Mouse (Mus musculus) limb, embryonic 15.5 days (tissue): ENCODE results near the gene Prl3d2. TPM values are rescaled to one million over a fixed set of nuclear protein-coding genes. Genes with fewer than 3 reads are reported as not detected.
"Not testable (repeated sequence)": the region's sequence is repeated elsewhere in the genome, so short reads cannot be mapped to it uniquely, and the experiment has no call there.

Source experiments
- ATAC-seq: fragments of 200-750 bp; cut with Nextera tagmentation; 2 replicates; pipeline ENCODE4 v1.8.0; 2017; ENCODE audit warnings: low read depth, moderate TSS enrichment; ENCODE audit not compliant: insufficient number of reproducible peaks, low FRiP score, low TSS enrichment
- H3K27ac ChIP-seq: fragments of 300-500 bp; sonication (generic); 2 replicates; pipeline ENCODE4 v1.5.1; 2015; ENCODE audit warnings: moderate library complexity, mild to moderate bottlenecking, inconsistent platforms
- H3K27me3 ChIP-seq: fragments of 300-500 bp; sonication (generic); 2 replicates; pipeline ENCODE4 v1.6.1; 2015; ENCODE audit warnings: inconsistent platforms
- H3K36me3 ChIP-seq: fragments of 300-500 bp; sonication (generic); 2 replicates; pipeline ENCODE4 v1.6.1; 2015; ENCODE audit warnings: inconsistent platforms
- H3K4me1 ChIP-seq: fragments of 300-500 bp; sonication (generic); 2 replicates; pipeline ENCODE4 v1.6.1; 2015; ENCODE audit warnings: inconsistent platforms
- H3K4me2 ChIP-seq: fragments of 300-500 bp; sonication (generic); 2 replicates; pipeline ENCODE4 v1.6.1; 2015; ENCODE audit warnings: mild to moderate bottlenecking, inconsistent platforms
- H3K4me3 ChIP-seq: fragments of 300-500 bp; sonication (generic); 2 replicates; pipeline ENCODE4 v1.5.1; 2015; ENCODE audit warnings: mild to moderate bottlenecking, inconsistent platforms
- H3K9ac ChIP-seq: fragments of 300-500 bp; sonication (generic); 2 replicates; pipeline ENCODE4 v1.6.1; 2015; ENCODE audit warnings: inconsistent platforms
- H3K9me3 ChIP-seq: fragments of 300-500 bp; sonication (generic); 2 replicates; pipeline ENCODE4 v1.6.1; 2016; ENCODE audit warnings: inconsistent platforms
- WGBS: fragments of 180-500 bp; shearing (Covaris S2); methylation state at CpG from one replicate; pipeline ENCODE4 v1.1.7; 2015; 5-methylcytosine and 5-hydroxymethylcytosine counted together
- polyA plus RNA-seq: library from polyadenylated mRNA; unstranded; fragments of >200 nt; fragmentation: Nextera tagmentation; extraction: Ambion mirVana; gene quantifications from 2 replicates; pipeline ENCODE4 v1.2.1, GENCODE M21; 2015

Prl3d2 gene
- polyA plus RNA-seq = not detected in 2 replicates

DNA sequence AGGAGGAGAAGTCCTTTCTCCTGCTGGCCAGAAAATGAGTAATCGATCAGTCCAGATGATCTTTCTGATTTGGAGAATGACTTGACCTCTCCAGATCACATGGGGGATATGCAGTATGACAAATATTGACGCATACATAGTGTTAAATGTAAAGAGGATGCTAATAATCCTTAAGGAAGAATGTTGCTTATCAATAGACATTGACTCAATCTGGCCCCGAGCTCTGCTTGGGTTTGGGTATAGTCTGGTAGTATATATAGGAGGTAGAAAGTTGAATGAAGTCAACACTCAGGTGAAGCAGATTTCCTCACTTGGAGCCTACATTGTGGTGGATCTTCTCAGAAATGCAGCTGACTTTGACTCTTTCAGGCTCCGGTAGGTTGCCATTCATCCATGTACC, at the start of gene Prl3d2:
TSS of gene Prl3d2 (plus strand) at position 301 of the 400 bp plus-strand sequence.
- 84% methylated on average over 4 of the region's 4 CpGs for WGBS
- H3K4me1 ChIP-seq = not testable (repeated sequence)

GRCm38 (mm10) chr13:27093890-27094289, 27.6 kb upstream of the Prl3d2 start, which contains the start of gene Prl3d1:
TSS of gene Prl3d1 (plus strand) at chr13:27094190.
- not testable (repeated sequence) for H3K4me2 ChIP-seq, H3K4me1 ChIP-seq, H3K9ac ChIP-seq, ATAC-seq, H3K4me3 ChIP-seq, H3K27me3 ChIP-seq, H3K9me3 ChIP-seq, H3K36me3 ChIP-seq, H3K27ac ChIP-seq
- 89% methylated on average over 5 of the region's 5 CpGs for WGBS

More for the DNA sequence above, at the start of gene Prl3d2:
- not testable (repeated sequence) for H3K27me3 ChIP-seq, H3K27ac ChIP-seq, H3K36me3 ChIP-seq, ATAC-seq, H3K9ac ChIP-seq, H3K4me2 ChIP-seq, H3K9me3 ChIP-seq, H3K4me3 ChIP-seq

DNA sequence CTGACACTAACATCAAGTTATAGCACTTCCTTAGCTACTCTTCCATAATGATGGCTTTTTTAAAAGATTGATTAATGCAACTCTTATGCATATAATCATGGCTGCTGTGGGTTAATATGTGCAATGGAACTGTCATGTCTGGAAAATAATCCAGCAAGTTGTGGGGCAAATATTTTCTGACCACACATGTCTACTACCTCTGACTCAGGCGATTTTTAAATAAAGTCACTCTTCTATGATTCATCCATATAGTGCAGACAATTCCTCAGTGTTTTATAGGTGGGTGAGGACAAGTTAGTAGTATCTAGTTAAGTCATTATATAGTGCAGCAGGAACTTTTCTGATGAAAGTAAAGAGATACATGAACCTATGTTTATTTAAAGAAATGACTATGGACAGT, 26.8 kb downstream of the Prl3d2 start:
- H3K27ac ChIP-seq = no peak overlapping the region
- no peaks in the 10 kb centered on the region for H3K4me1 ChIP-seq
- no peaks in the 10 kb centered on the region for H3K36me3 ChIP-seq
- H3K4me2 ChIP-seq = no peak overlapping the region
- H3K27me3 ChIP-seq = no peaks in the 10 kb centered on the region
- no peak for ATAC-seq
- 57% methylated on average over 1 of the region's 1 CpGs for WGBS
- H3K9me3 ChIP-seq = no peaks in the 10 kb centered on the region
- no peak overlapping the region for H3K9ac ChIP-seq
- H3K4me3 ChIP-seq = no peak overlapping the region

- H3K9ac ChIP-seq, H3K36me3 ChIP-seq, H3K4me2 ChIP-seq, H3K27me3 ChIP-seq, H3K27ac ChIP-seq, ATAC-seq, H3K4me3 ChIP-seq, H3K4me1 ChIP-seq, H3K9me3 ChIP-seq: not testable (repeated sequence)
- WGBS = 79% methylated on average over 3 of the region's 3 CpGs
Measured at GRCm38 (mm10) chr13:27156490-27156889, 35.0 kb downstream of the Prl3d2 start, which contains the start of gene Prl3d3. TSS of gene Prl3d3 (plus strand) at chr13:27156790.

Other genes with a start within 250 kb of the Prl3d2 start
- gene Prl, start 64.1 kb upstream of the Prl3d2 start, polyA plus RNA-seq = not detected in 2 replicates
- gene Prl3d1, start 27.5 kb upstream of the Prl3d2 start, polyA plus RNA-seq = not detected in 2 replicates
- not detected in 2 replicates for gene Prl3d3, start 35.1 kb downstream of the Prl3d2 start, polyA plus RNA-seq
- gene Prl3c1, start 75.0 kb downstream of the Prl3d2 start, polyA plus RNA-seq = not detected in 2 replicates
- not detected in 2 replicates for gene Prl3b1, start 120.1 kb downstream of the Prl3d2 start, polyA plus RNA-seq
- not detected in 2 replicates for gene Prl3a1, start 137.7 kb downstream of the Prl3d2 start, polyA plus RNA-seq
- gene Prl6a1, start 190.9 kb downstream of the Prl3d2 start, polyA plus RNA-seq = not detected in 2 replicates
- gene Prl8a2, start 224.0 kb downstream of the Prl3d2 start, polyA plus RNA-seq = not detected in 2 replicates